Mouse (Mus musculus): Measurements from ENCODE around the gene Tnxb. TPM values are rescaled to one million over a fixed set of nuclear protein-coding genes. Genes with fewer than 3 reads are reported as not detected.
A peak's percentile ranks its signal among the peaks of the same experiment; 100 is the strongest.

Tnxb gene
- total and polyA plus RNA-seq, 2 experiments from 2014 or later: 0.28 to 3.1 TPM

GRCm38 (mm10) chr17:34640778-34641601 lies 29.3 kb upstream of the Tnxb start:
- Histone ChIP-seq H3K4me2 (ENCODE audit: low read depth, low read length) (peak overlapping the region; percentile 25; the same call in 1 of the 2 replicates), H3K4me1 (ENCODE audit: insufficient read depth, low read length) (peaks cover 19% of the 10 kb centered on the region), H3K4me3 (ENCODE audit: low read length) (no peak overlapping the region), H3K27me3 (ENCODE audit: insufficient read depth, low read length) (no peaks in the 10 kb centered on the region), H3K9me3 (ENCODE audit: low read length) (no peaks in the 10 kb centered on the region), H3K36me3 (ENCODE audit: insufficient read depth, low read length) (no peaks in the 10 kb centered on the region), H3K9ac (replicated peaks; ENCODE audit: low read length) (peak overlapping the region; percentile 37; the same call in 1 of the 2 replicates), H3K27ac (peak overlapping the region; percentile 77)
- peak; percentile 43 for TF ChIP-seq CTCF (IDR thresholded peaks at IDR 0.05; ENCODE audit: low read depth)
- DNase-seq (ENCODE audit: low spot score): peak; percentile 72
- WGBS: 11% methylated on average over 11 of the region's 11 CpGs
- ATAC-seq: peak; percentile 57

DNA sequence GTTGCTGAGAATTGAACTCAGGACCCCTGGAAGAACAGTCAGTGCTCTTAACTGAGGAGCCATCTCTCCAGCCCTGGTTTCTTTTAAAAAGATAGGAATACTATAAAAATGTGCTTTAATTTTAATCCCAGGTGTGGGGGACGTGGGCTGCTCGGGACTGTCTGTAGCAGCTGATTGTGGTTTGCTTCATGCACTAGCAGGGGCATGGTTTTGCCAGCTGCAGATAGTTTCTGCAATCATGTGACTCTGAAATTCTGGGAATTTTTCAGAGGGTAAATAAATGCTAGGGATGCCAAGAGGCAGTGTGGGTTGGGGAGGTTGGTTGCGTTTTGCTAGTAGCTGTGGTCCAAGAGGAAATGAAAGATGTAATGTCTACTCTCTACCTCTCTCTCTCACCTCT lies 28.4 kb upstream of the Tnxb start:
- H3K27ac ChIP-seq: peak overlapping the region; percentile 77
- no peak overlapping the region for H3K4me2 ChIP-seq (ENCODE audit: low read depth, low read length)
- peaks cover 19% of the 10 kb centered on the region for H3K4me1 ChIP-seq (ENCODE audit: insufficient read depth, low read length)
- no peaks in the 10 kb centered on the region for H3K9me3 ChIP-seq (ENCODE audit: low read length)
- no peak for ATAC-seq
- 88% methylated on average over 3 of the region's 3 CpGs for whole genome bisulfite sequencing
- no peak for DNase-seq (ENCODE audit: low spot score)
- no peak for TF ChIP-seq CTCF (IDR thresholded peaks at IDR 0.05; ENCODE audit: low read depth)
- H3K9ac ChIP-seq (replicated peaks; ENCODE audit: low read length): no peak overlapping the region
- H3K27me3 ChIP-seq (ENCODE audit: insufficient read depth, low read length): no peaks in the 10 kb centered on the region
- no peak overlapping the region for H3K4me3 ChIP-seq (ENCODE audit: low read length)
- no peaks in the 10 kb centered on the region for H3K36me3 ChIP-seq (ENCODE audit: insufficient read depth, low read length)

DNA sequence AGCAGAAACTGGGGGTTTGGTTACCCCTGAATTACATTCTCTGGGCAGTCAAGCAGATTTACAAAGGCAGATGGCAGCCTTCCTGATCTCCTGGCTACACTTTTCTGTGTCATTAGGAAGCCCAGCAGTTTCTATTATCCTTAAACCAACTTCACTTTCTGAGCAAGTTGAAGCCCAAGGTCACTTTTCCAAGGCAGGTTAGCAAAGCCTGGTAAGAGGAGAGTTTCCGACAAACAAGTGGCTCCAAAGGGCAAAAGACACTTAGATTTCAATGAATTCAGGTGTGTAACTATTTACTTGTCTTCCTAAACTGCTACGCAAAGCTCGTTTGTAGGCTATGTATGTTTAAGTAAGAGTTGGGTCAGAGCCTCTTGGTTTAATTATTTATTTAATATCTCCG lies 27.0 kb upstream of the Tnxb start:
- no peaks in the 10 kb centered on the region for H3K36me3 ChIP-seq (ENCODE audit: insufficient read depth, low read length)
- H3K9me3 ChIP-seq (ENCODE audit: low read length): no peaks in the 10 kb centered on the region
- DNase-seq (ENCODE audit: low spot score): no peak
- no peak overlapping the region for H3K4me3 ChIP-seq (ENCODE audit: low read length)
- peaks cover 19% of the 10 kb centered on the region for H3K4me1 ChIP-seq (ENCODE audit: insufficient read depth, low read length)
- 92% methylated on average over 4 of the region's 4 CpGs for WGBS
- no peak overlapping the region for H3K9ac ChIP-seq (replicated peaks; ENCODE audit: low read length)
- H3K27me3 ChIP-seq (ENCODE audit: insufficient read depth, low read length): no peaks in the 10 kb centered on the region
- ATAC-seq: no peak
- no peak for TF ChIP-seq CTCF (IDR thresholded peaks at IDR 0.05; ENCODE audit: low read depth)
- H3K27ac ChIP-seq: no peak overlapping the region
- no peak overlapping the region for H3K4me2 ChIP-seq (ENCODE audit: low read depth, low read length)

GRCm38 (mm10) chr17:34643944-34644343 lies 26.4 kb upstream of the Tnxb start:
- 84% methylated on average over 10 of the region's 10 CpGs for WGBS
- H3K4me2 ChIP-seq (ENCODE audit: low read depth, low read length): no peak overlapping the region
- H3K9ac ChIP-seq (replicated peaks; ENCODE audit: low read length): no peak overlapping the region
- TF ChIP-seq CTCF (IDR thresholded peaks at IDR 0.05; ENCODE audit: low read depth): no peak
- H3K4me3 ChIP-seq (ENCODE audit: low read length): no peak overlapping the region
- H3K27ac ChIP-seq: peak overlapping the region; percentile 41; the same call in 1 of the 2 replicates
- no peaks in the 10 kb centered on the region for H3K9me3 ChIP-seq (ENCODE audit: low read length)
- 0 out of 2 replicates have a peak, but pooled peaks cover under 1% of the 10 kb centered on the region for H3K36me3 ChIP-seq (ENCODE audit: insufficient read depth, low read length)
- ATAC-seq (no peak), DNase-seq (ENCODE audit: low spot score) (no peak)
- H3K4me1 ChIP-seq (ENCODE audit: insufficient read depth, low read length): peaks cover 19% of the 10 kb centered on the region
- no peaks in the 10 kb centered on the region for H3K27me3 ChIP-seq (ENCODE audit: insufficient read depth, low read length)

GRCm38 (mm10) chr17:34644608-34645007 lies 25.7 kb upstream of the Tnxb start, which contains the start of gene Fkbpl:
Gene Fkbpl (plus strand): TSS chr17:34644764.
- peak; percentile 98 for DNase-seq (ENCODE audit: low spot score)
- TF ChIP-seq CTCF (IDR thresholded peaks at IDR 0.05; ENCODE audit: low read depth): no peak

DNA sequence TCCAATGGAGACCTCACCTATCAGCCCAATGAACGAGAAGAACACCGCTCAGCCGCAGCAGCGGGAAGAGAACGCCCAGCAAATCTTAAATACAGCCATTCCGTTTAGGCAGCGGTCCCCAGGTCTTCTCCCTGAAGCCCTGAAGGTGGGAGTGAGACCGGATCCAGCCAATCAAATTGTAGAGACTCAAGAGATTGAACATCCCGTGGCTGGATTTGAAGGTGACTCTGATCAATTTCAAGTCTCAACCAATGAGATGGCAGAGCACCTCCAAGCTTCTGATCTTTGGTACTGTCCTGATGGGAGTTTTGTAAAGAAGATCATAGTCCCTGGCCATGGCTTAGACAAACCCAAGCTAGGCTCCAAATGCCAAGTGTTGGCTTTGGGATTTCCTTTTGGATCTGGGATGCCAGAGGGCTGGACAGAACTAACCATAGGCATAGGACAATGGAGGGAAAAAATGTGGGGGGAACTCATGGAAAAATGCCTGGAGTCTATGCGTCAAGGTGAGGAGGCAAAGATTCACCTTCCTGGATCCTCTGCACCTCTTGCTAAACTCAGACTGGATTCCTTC lies 25.0 kb upstream of the Tnxb start:
- 52% methylated on average over 10 of the region's 10 CpGs for WGBS
- no peak for ATAC-seq
- no peaks in the 10 kb centered on the region for H3K27me3 ChIP-seq (ENCODE audit: insufficient read depth, low read length)
- H3K9me3 ChIP-seq (ENCODE audit: low read length): no peaks in the 10 kb centered on the region
- H3K4me2 ChIP-seq (ENCODE audit: low read depth, low read length): peak overlapping the region; percentile 71
- no peak for DNase-seq (ENCODE audit: low spot score)
- H3K4me1 ChIP-seq (ENCODE audit: insufficient read depth, low read length): peaks cover 19% of the 10 kb centered on the region
- peak overlapping the region; percentile 66 for H3K4me3 ChIP-seq (ENCODE audit: low read length)
- H3K27ac ChIP-seq: peak overlapping the region; percentile 78; the same call in 1 of the 2 replicates
- no peak for TF ChIP-seq CTCF (IDR thresholded peaks at IDR 0.05; ENCODE audit: low read depth)
- peaks cover 10% of the 10 kb centered on the region for H3K36me3 ChIP-seq (ENCODE audit: insufficient read depth, low read length)
- peak overlapping the region; percentile 48 for H3K9ac ChIP-seq (replicated peaks; ENCODE audit: low read length)

More at GRCm38 (mm10) chr17:34644608-34645007, 25.7 kb upstream of the Tnxb start, which contains the start of gene Fkbpl:
- Histone ChIP-seq H3K36me3 (ENCODE audit: insufficient read depth, low read length) (0 out of 2 replicates have a peak, but pooled peaks cover 6% of the 10 kb centered on the region), H3K27me3 (ENCODE audit: insufficient read depth, low read length) (no peaks in the 10 kb centered on the region), H3K4me3 (ENCODE audit: low read length) (peak within 1 kb of the TSS; percentile 66), H3K27ac (peak within 1 kb of the TSS; percentile 78), H3K4me2 (ENCODE audit: low read depth, low read length) (peak within 1 kb of the TSS; percentile 71), H3K4me1 (ENCODE audit: insufficient read depth, low read length) (peaks cover 19% of the 10 kb centered on the region), H3K9me3 (ENCODE audit: low read length) (no peaks in the 10 kb centered on the region), H3K9ac (replicated peaks; ENCODE audit: low read length) (peak within 1 kb of the TSS; percentile 48)
- under 1% methylated on average over 16 of the region's 16 CpGs for WGBS
- peak; percentile 76 for ATAC-seq

Measured in hindbrain, postnatal 0 days (tissue).